Mouse (Mus musculus) heart, postnatal 4 days (tissue): Measurements from ENCODE around the gene Snd1. TPM values are rescaled to one million over a fixed set of nuclear protein-coding genes. Genes with fewer than 3 reads are reported as not detected.

Source experiments
- DNase-seq: peaks from one replicate; pipeline ENCODE4 v3.0.0; 2021
- total RNA-seq, 2 experiments: library from RNA; stranded (reverse); gene quantifications; 2 replicates each; pipeline ENCODE4 v1.2.3; 2021

The Snd1 gene
- total RNA-seq, 2 experiments from 2014 or later: 118 to 128 TPM

- no peak for DNase-seq
These were observed 120.3 kb downstream of the Snd1 start for GRCm38 (mm10) chr6:28595231-28595630.

GRCm38 (mm10) chr6:28597266-28597665 is 122.3 kb downstream of the Snd1 start:
- no peak for DNase-seq

DNA sequence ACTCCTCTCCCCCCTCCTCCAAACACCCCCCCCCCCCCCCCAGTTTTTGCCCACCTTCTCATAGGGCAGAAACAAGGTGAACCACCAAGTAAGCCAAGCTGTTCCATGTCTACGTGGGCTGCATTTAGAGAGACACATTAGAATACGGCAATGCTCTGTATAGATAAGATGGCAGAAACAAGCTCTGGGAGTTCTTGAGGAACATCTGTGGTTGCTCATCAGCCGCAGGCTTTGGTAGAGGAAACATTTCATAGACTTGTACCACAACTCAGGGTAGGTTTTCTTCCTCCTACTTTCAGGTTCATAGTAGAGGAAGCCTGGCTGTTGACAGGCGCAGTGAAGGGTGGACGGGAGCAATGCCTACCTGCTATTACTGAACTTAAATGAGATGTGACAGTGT is 124.2 kb downstream of the Snd1 start:
- DNase-seq: no peak

GRCm38 (mm10) chr6:28600404-28600803 is 125.5 kb downstream of the Snd1 start:
- no peak for DNase-seq

DNA sequence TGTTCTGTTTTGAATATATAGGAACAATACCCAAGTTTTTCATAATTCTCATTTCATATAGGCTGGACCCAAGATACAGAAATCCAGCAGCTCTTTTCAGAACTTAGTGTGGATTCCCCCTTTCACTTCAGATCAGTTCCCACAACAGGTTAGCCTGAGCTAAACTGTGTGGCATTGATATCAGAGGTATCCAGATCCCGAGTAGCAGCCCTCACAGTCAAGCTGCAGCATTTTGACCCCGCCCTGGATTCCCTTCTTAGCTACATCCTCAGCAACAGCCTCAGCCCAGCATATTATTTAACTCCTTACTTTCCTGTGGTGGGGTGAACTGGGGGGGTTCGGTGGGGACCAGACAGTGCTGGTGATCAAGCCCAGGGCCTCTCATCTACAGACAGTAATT is 128.5 kb downstream of the Snd1 start:
- no peak for DNase-seq

GRCm38 (mm10) chr6:28603823-28604222 is 128.9 kb downstream of the Snd1 start:
- no peak for DNase-seq

DNA sequence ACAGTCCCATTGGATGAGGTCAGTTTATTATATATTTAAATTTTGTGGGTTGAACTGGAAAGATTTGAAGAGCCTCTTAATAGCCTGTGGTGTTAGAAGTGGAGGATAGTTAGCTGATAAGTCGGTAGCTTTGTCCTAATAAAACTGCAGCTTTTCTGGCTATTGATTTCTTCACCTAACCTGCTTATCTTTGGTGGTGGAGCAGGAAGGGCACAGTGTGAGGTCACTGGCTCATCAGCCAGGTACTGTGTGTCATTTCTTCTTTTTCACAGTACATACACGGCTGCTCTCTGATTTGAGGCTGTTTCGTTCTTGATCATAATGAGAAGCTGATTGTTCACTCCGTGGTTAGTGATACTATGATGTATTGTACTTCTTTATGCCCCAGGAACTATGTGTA is 134.4 kb downstream of the Snd1 start:
- no peak for DNase-seq

- DNase-seq: no peak
These were observed 135.2 kb downstream of the Snd1 start for GRCm38 (mm10) chr6:28610127-28610526.

DNA sequence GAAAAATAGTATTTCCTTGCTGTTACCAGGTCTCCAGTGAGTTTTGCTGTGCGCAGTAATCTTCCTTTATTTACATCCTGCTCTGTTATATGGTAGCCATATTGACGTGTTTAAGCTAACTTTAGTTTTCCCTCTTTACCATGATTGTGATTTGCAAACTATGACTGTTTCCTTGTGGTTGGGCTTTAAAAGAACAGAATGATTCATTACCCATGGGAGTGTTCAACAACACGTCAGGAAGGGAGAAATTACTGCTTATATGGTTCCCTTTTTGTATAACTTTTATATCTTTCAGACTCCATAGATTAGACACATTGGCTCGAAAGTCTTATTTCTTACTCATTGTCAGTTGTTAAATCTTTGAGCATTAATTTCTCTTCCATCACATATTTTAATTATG is 138.5 kb downstream of the Snd1 start:
- DNase-seq: no peak

DNA sequence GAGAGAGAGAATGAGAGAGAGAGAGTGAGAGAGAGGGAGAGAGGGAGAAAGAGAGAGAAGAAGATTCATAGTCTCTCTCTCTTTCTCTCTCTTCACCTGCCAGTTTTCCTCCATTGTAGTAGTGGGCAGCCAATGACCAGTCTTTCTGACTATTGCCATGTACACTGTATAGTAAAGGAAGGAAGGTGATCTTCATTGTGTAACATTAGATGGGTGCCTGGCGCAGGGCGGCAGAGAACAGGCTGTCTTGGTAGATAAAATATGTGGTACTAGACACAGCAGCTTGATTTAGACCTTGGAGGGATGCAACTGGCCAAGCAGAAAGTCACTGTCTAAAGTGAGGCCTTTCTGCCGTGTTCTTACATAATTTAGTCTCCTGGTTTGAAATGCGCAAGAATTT is 139.9 kb downstream of the Snd1 start:
- no peak for DNase-seq

GRCm38 (mm10) chr6:28615408-28615807 is 140.5 kb downstream of the Snd1 start:
- DNase-seq: no peak

- DNase-seq: no peak
These were observed 141.0 kb downstream of the Snd1 start for GRCm38 (mm10) chr6:28615966-28616365.

DNA sequence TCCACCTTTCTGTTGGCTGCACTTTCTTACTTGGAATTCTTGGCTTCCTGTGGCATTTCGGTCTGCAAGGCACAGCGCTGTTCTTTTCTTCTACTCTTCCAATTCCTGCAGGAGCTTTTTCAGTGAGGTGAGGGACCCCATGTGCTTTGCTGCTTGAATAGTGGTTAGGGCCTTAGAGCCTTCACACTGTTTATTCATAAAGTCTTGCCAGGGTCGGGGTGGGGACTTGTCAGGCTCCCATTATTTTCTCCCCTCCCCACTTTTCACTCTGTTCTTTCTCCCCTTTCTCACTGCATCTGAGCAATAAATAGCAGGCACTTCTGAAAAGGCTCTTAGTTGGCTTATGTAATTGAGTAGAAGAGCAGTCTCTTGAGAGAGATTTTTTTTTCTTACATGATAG is 143.4 kb downstream of the Snd1 start:
- no peak for DNase-seq

- peak; percentile 84 for DNase-seq
These were observed 143.8 kb downstream of the Snd1 start for GRCm38 (mm10) chr6:28618751-28619153.

- DNase-seq: no peak
These were observed 146.5 kb downstream of the Snd1 start for GRCm38 (mm10) chr6:28621431-28621830.

DNA sequence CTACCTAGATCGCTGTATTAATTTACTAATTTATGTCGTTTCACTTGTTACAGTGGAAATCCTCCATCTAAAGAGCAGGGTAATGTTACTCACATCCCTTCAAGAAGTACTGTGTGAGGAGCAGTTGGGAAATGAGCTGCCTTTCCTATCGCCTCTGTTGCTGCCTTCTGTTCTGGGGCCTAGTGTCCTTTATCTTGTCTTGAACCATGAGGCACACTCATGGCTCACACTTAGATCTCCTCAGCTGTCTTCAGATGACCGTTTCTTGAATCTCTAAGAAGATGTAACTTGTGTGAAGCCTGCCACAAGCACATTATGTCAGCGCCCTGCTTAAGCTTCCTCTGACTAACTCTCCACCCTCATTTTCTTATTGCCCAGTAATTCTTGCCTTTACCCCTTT is 147.0 kb downstream of the Snd1 start:
- no peak for DNase-seq

- peak; percentile 47 for DNase-seq
These were observed 147.6 kb downstream of the Snd1 start for GRCm38 (mm10) chr6:28622522-28622921.

DNA sequence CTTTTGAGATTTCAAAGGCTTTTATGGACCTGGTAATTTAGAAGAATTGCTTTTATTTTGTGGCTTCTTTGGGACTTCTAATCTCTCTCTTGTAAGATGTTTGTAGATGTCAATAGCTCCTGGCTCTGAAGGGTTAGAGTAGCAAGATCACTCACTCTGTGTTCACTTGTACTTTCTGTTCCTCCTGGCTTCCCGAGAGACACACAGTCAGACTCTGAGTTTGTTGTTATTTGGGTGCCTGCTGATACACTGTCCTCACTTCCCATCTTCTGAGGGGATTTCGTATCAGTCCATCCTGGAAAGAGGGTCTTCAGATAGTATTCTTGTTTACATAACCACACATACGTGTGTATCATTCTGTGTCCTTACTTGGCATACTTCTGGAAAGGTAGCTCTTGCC is 148.0 kb downstream of the Snd1 start:
- DNase-seq: no peak

- no peak for DNase-seq
These were observed 153.5 kb downstream of the Snd1 start for GRCm38 (mm10) chr6:28628408-28628807.

- no peak for DNase-seq
These were observed 154.9 kb downstream of the Snd1 start for GRCm38 (mm10) chr6:28629866-28630265.

DNA sequence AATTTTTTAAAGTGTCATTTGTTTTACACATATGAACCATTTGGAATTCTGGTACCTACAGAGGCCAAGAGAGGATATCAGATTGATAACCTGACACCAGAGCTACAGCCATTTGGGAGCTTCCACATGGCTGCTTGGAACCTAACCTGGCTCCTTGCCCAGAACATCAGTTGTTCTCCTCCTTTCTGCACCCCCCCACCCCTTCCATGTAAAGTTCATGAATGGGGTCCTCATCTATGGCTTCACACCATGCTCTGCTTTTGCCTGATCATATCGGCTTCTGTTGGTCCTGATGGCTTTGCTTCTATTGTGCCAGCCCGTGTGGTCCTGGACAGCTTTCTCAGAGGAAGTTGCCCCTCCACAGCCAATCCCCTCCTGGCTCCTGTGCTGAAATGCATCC is 156.0 kb downstream of the Snd1 start:
- no peak for DNase-seq

- DNase-seq: peak; percentile 27
These were observed 158.2 kb downstream of the Snd1 start for GRCm38 (mm10) chr6:28633120-28633519.

- DNase-seq: no peak
These were observed 158.7 kb downstream of the Snd1 start for GRCm38 (mm10) chr6:28633656-28634055.

DNA sequence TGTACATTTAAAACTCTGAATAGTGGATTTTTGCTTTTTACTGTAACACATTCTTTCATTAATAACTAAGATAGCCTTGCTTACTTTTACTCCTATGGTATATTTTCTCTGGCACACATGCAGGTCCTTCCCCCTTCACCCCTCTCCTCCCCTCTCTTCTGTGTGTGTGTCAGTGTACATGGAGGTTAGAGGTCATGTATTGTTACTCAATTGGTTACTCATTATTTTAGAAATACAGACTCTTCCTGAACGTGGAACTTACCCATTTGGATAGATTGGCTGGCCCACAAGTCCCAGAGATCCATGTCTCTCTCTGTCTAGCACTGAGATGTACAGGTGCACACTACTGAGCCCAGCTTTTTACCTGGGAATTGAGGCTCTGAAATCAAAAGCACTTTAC is 160.2 kb downstream of the Snd1 start:
- DNase-seq: no peak

GRCm38 (mm10) chr6:28635531-28636348 is 160.8 kb downstream of the Snd1 start:
- DNase-seq: no peak
